Mouse (Mus musculus) urinary bladder, postnatal 25 days (tissue): ENCODE measurements around the gene Pcsk5.

Source experiments
- DNase-seq: peaks from one replicate; pipeline ENCODE4 v3.0.0; 2022; ENCODE audit warnings: low spot score

Gene Pcsk5

DNA sequence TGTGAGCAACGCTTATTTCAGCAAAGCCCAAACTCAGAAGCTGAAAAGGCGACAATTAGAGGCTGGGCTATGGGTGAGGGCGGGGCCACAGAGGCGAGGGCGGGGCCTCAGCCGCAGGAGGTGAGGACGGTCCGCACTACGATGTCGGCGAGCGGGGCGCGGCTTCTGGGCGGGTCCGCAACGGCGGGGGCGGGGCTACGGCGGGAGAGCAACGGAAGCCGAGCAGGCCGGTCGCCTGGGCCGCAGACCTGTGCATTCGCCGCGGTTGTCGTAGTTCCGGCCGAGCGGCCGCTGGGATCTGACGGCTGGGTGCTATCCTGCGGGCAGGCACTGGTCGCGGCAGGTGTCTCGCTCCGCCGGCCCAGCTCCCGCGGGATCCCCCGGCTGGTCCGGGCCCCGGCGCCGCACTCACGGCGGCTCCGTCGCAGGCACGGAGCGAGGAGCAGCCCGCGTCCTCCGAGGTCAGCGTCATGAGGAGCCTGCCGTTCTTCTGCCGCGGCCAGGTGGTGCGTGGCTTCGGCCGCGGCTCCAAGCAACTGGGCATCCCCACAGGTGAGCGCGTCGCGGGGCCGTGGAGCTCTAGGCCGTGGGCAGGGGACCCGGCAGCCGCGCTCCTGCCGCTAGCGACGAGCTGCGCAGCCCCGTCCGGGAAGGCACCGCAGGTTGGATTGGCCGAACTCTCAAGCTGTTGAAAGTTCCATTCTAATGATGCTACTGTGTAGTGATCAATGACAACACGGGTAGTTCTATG is 443.4 kb downstream of the Pcsk5 start, which contains the start of gene Rfk:
TSS of gene Rfk (plus strand) at position 203 of the 751 bp plus-strand sequence.
- peak; percentile 94 for DNase-seq

DNA sequence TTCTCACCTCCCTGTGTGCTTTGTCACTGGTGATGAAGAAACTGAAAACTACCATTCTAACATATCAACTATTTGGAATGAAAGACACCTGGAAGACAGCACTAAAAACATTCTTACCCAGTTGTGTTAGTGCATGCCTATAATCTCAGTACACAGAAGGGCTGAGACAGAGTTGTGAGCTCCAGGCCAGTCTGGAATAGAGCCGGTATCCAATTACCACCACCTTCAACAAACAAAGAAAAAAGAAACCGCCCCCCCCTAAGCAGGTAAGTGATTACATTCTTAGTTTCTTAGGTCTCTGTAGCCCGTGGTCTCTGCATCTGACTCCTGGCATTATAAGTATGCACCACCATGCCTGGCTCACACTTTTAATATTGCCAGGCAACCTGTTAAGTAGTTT is 444.6 kb downstream of the Pcsk5 start:
- no peak for DNase-seq

DNA sequence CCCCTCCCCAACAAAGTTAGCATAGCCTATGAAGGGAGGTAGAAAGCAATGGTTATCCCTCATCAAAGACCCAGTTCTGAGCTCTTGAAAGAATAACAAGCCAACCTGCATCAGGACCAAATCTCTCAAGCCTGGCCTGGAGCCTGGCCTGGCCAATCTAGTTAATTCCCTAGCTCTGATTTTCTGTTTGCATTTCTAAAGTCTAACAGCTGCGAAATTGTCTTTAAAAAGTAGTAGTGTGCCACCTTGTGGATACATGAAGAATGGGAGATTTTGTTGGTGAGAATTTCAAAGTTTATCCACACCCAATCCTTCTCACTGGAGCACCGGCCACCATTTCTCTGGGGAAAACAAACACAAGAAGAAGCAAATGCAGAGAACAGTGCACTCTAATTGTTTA is 449.0 kb downstream of the Pcsk5 start:
- DNase-seq = no peak

DNA sequence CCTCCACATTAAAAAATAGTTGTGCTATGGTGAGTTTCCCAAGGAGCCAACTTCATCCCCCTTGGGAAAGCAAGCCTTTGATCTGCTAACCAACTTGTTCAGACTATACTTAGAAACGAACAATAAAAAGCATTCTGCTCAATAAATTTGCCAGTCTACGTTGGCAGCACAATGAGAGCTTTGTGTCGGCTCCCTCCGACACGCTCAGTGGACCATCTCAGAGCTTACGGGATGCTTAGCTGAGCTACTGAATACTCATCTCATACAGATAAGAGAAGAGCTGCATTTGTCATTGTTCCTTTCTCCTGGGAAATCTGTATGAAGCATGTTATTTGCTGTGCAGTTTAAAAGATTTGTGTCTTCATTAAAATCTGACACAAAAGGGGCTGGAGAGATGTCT is 451.0 kb downstream of the Pcsk5 start:
- DNase-seq = no peak

DNA sequence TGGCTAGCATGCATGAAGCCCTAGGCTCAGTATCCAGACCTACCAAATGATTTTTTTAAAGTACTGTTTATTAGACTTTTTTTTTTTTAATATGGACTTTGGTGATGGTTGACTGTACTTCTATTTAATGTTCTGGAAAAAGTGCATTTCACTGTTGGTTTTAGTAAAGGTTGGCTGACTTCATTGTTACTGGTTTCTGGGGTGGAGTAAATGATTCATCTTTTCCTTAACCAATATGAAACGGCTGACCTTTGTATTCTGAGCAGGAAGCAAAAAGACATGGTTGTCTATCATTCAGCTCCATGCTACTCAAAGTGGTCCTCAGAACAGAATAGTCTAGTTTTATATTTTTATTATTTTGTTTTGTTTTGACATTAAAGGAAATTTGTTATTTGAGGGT is 452.0 kb downstream of the Pcsk5 start:
- no peak for DNase-seq

DNA sequence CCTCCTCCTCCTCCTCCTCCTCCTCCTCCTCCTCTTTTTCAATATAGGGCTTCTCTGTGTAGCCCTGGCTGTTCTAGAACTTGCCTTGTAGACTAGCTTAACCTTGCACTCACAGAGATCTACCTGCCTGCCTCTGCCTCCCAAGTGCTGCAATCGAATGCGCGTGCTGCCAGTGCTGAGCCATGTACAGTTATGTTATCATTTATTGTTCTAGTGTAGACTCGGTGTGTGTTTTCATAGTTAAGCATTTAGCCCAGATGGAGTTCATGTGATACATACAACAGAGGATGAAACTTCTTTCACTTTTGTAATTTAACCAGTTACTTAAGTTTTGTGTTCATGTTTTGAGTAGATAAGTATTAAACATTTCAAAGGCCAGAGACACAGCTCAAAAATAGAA is 452.4 kb downstream of the Pcsk5 start:
- no peak for DNase-seq

DNA sequence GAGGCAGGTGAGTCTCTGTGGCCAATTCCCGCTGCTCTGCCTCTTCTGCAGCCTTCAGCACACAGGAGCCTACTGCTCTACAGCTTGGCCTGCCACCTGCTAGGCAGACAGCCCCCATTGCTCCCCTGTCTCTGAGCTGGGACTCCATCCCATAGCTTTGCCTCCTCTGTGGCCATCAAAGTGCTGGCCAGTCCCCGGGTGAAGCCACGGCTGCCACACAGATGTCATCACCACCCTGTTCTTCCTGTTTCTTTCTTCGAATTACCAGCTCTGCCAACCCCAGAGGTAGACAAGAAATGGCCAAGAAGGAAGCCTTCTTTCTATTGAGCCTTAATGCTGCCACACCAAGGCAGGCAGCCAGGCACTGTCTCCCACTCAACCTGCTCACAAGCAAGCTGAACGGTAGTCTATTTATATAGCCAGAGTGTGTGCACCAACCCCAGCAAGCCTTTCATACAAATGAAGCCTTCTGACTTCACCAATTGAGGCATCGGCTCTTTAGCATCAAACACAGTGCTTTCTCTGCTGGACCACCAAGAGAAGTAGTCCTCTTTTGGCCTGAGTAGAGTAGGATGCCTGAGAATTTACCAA is 454.5 kb downstream of the Pcsk5 start:
- no peak for DNase-seq
